Mouse (Mus musculus) adrenal gland (tissue): ENCODE results near the gene Thbs1.

Source experiments
- intact Hi-C: fragments of 180-260 bp; cut with DNase I; formaldehyde crosslinking; loops from one replicate; pipeline ENCODE4 v1.15.1; 2025
- long read RNA-seq, 2 experiments: library from polyadenylated mRNA; unstranded; transcript quantifications; one replicate each; pipeline ENCODE4 v2.0.0; 2020; ENCODE audit warnings: borderline replicate concordance in 1 of 2; ENCODE audit not compliant: insufficient replicate concordance in 1 of 2

Thbs1 gene
- long read RNA-seq, experiment 1 = 0 reads
- long read RNA-seq, experiment 2, partial matches to known transcripts = 3 of 3 reads
- long read RNA-seq, experiment 2, other reads (novel, unspliced or antisense) = 0 of 3 reads

DNA sequence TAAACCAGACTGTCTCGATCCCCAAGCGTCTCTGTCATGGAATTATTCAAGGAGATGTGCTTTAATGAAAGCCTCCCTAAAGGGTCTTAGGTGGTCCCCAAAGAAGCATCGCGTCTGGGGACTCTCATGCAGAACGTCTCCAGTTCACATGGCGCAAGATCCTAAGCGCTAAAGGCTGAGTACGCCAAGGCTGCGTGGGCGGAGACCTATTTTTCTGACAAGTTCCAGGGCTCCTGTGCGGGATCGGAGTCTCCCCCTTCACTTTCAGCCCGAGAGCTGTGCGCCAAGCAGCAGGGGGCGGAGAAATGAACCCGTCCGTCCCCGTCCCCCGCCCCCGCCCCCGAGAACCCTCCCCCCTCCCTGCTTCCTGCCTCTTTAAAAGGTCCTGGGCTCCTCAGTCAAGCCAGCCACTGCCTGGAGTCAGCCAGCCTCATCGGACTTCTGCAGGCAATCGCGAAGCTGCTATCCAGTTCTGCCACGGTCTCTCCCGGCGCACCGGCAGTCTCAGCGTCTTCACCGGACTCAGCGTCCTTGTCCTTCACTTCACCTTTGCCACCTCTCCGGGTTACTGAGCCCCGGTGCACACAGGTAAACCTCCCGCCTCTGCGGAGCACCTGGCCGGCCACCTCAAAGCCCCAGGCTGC, at the start of gene Thbs1:
Gene Thbs1 (plus strand): TSS at position 389 of the 644 bp plus-strand sequence.
- intact Hi-C loops = loop anchor here (5.0 kb wide), 1 partner anchor 324 kb away; no protein-coding TSS in a partner anchor

DNA sequence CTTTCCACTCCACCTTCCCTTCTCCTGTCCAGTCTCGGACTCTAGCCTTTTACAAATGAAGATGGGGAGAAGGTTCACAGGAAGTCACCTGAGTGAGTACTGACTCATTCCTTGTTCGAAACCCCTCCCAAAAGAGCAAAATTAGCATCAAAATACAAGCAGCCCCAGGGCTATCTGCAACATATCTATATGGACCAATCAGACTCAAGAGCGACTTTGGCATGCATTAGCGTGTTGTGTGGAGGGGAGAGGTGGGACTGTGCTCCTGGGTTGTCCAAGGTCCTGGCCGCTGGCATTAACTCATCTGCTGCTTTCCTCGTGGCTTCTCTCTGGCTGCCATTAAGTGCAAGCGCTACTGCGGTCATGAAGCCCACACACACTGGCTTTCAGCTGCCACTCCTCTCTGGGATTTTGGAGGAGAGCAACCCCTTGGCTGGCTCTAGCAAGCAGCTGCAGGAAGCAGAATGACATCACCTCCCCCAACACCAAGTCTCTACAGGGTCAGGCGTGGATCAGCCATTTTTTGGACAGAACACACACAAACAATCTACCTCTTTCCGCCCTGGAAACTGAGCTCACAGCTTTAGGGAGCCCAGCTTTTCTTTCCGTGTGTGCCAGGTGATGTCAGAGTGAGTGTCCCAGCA, 47.4 kb upstream of the Thbs1 start:
- intact Hi-C loops = no loop called here

DNA sequence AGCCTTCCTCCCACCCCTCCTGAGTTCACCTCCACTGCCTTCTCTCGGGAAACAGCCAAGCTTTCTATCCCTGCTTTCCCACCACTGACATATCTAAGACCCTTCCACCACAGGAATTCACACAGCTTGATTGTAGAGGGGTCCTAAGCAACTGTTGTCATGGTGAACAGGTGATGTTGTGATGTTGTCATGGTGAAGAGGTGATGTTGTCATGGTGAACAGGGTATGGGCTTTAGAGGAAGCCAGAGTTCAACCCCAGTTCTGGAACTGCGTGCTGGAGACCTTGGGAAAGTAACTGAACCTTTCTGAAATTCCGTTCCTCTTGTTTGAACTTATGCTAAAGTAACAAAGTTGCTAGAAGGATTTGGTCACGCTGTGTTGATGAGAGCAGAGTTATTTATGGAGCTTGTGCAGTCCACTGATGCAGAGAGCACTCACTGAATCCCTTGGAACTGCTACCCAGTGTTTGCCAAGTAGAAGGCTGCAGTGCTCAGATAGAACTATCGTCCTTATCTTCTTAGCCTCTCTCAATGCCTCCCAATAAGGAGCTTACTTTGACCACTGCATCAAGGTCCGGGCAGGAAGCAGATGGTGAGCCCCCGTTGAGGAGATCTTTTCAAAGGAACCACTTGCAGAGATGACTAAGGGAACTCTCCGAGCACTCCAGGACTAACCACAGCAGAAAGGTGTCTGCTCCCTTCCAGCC, 45.5 kb upstream of the Thbs1 start:
- intact Hi-C loops = no loop called here

DNA sequence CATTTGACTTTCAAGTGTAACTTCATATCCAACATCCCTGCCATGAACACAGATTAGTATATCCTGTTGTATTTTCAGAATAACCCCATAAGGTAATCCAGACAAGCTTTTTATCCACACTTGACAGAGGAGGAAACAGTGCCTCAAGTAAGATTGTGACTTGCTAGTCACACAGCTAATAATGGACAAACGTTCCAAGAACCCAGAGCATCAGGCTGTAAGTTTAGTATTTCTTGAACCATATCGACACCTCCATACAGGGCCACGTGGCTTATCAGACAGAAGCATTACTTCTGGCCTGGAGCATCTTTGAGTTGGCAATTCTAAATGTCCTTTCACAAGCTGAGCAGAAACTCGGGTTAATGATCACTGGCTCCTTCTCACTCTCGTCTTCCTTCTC, 41.7 kb upstream of the Thbs1 start:
- intact Hi-C loops = no loop called here

DNA sequence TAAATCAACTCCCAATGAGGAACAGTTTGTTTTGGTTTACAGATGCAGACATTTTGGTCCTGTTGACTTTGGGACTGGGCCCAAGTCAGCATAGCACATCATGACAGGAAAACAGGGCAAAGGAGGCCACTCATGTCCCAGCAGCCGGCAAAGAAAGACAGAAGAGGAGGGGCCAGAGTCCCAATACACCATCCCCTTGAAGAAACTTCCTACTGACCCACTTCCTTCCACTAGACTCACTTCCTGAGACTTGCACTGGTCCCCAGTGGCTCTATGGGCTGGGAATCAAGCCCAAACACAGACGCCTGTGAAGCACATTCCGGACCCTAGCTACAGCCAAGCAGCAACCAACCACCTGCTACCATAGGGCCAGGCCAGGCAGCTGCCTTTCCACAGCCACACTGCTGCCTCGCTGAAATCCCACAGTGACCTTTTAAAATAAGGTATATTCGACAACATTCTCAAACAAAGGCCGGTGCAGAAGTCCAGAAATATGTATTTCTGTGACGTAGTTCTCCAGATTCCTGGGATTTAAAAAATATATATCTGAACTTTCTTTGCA, 38.8 kb upstream of the Thbs1 start:
- intact Hi-C loops = no loop called here

DNA sequence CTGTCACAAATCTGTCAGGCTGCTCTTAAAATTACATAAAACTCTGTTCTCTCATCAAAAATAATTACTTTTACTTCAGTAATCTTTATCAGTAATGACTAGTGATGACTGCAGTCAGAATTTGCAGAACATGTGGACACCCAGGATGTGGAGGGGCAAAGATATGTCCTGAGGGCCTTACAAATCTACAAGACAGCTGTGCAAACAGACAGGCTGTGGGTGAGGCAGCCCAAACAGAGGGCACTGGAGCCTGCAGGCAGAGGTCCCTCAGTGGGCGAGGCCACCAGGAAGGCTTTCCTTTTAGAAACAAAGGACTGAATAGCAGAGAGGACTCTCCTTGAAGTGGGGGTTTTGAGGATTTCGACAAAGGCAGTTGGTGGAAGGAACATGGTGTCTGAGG, 37.6 kb upstream of the Thbs1 start:
- intact Hi-C loops = no loop called here

DNA sequence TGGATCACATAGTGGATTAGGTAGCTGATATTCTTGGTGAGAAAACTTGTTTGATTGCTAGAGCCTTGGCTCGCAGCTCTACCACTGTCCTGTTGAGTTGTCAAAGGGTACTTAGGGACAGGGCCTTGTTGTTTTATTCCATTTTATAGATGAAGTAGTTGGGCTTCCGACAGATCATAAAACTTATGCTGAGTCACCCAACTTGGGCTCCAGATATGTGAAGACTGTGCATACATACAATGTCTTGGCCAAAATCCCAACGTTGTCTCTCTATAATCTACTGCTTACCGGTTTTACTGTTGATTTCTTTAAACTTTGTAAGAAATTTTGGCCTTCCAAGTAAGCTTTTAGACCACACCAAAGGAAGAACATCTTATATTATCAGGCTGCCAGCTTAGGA, 36.5 kb upstream of the Thbs1 start:
- intact Hi-C loops = no loop called here

DNA sequence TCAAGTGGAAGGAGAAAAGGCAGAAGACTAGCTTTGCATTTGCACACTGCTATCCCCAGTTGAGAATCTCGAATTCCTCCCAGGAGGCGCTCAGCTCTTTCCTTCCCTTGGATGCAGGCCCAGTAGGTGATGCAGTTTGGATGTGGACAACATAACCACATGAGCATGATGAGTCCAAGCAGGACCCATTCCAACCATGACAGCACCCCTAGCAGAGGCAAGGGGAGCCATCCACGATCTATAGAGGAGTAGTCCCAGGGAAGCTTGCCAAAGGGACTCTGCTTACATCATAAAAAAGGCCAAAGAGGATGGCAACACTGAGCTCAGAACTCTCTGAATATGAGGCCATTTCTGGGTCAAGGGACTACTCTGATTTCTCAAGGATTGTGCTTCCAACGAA, 32.5 kb upstream of the Thbs1 start:
- intact Hi-C loops = no loop called here

DNA sequence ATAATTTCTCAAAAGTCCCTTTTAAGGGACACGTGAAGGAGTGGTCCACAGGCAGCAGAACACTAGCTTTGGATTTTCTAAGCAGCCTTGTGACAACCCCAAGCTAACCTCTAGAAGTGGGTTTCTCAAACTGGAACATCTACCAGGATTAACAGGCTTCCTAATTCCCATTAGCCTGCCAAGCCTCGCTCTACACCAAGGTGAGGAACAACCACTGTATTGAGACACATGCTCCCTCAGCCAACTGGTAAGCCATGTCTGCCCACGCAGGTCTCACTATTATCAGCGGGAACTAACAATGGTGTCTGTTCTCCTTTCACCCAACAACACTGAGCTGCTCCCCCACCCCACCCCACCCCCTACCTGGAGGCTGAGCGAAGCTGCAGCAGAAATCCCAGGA, 30.1 kb upstream of the Thbs1 start:
- intact Hi-C loops = no loop called here

DNA sequence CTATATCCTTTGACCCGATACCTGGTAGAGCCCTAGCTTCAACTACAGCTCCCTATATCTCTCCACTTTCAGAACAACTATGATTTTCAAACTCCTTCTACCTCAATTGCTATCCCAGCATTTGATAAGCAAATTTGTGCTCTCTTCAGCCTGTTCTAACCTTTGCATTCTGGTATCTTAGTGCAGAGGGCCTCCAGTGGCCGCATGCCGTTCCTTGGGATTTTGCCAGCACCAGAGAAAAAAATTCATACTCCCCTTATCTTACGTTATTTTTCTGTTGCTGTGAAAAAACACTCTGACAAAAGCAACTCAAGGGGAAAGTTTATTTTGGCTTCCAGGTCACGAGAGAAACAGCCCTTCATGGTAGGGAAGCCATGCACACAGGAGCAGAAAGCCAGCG, 28.0 kb upstream of the Thbs1 start:
- intact Hi-C loops = no loop called here

DNA sequence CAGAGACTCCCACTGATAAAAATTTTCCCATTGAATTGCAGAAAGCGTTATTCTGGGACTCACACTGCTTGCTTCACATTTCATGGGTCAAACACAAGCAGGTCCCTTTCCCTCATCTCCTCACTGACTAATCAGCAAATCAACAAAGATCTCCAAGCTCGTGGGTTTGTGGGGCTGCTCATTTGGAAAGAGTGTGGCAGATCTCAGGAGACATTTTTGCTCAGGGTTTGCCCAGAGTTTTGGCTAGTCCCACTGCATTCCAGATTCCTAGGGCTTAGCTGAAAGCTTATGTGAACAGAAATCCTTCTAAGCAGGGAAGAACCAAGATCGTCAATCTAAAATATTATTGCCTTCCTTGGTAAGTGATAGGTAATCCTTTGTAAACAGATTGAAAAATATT, 27.0 kb upstream of the Thbs1 start:
- intact Hi-C loops = no loop called here

DNA sequence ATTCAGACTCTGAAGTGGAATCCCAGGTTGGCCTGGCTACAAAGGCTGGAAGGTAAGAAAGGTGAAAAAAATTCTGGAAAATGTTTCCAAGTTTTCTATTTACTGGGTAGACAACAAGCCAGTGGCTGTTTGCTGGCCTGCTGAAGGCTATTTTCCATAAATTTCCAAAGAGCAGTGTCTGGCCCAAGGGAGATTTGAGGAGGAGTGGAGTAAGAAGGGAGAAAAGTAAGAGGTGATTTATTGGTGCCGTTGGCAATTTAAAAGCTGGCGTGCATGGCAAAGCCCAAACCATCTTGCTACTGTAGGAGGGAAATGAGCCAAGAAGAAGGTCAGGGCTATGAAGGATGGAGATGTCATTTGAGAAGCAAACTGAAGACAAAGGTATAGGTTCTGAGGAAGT, 26.0 kb upstream of the Thbs1 start:
- intact Hi-C loops = no loop called here

DNA sequence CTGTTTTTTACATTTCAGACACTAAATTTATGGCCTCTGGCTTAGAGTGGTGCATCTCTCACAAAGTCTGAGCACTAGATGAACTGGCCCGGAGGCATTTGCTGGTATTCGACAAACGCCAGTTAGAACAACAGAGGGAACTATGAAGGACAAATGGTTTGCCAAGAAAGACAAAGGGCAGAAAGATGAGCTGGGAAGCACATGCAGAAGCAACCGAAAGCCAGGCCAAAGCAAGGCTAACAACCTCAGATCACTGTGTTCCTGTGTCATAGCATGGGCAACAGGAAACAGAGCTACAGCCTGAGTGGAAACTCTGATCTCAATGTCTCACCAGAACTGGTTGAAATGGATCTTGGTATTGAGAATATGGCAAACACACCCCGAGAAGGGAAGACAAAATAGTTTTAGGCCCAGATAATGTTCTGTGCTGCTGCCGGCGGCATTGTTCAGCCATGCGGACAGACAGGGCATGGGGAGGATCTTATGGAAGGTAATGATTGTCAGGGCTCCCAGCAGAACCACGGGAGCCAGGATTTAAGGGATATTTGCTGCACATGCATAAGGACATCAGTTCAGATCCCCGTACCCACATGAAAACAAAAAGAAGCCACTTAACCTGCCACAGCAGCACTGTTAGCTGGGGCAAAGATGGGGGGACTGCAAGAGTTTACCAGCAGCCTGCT, 24.5 kb upstream of the Thbs1 start:
- intact Hi-C loops = no loop called here

DNA sequence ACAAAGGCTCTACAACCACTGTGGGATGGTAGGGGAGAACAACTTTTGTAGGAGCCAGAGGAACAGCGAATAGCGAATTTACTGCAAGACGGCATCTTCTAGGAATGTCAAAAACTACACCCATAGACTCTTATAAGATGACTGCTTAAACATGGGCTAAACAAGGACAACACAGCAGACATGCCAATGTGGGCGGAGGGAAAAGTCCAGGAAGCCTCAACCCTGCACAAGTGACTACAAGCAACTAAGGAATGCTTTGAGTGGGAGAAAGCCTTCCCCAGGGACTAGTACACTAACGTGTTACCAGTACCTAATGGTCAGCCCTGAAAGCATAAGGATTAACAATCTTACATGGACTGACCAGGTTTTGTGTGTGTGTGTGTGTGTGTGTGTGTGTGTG, 20.4 kb upstream of the Thbs1 start:
- intact Hi-C loops = no loop called here

DNA sequence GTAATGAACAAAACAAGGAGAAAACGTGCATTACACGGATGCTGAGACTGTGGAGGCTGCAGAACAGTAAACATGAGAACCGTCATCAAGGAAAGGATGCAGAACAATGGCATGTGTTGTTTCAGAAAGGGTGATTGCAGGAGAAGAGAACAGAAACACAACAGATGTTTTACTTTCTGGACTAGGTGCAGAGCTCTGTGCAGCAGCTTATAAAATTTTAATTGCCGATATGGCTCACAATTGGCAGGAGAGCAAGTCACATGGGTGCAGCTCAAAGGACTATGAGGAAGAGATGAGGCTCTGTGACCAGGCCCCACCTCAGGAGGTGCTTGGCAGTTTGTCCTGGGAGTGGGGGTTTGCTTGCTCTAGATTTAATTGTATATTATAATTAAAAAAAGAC, 12.6 kb upstream of the Thbs1 start:
- intact Hi-C loops = no loop called here

DNA sequence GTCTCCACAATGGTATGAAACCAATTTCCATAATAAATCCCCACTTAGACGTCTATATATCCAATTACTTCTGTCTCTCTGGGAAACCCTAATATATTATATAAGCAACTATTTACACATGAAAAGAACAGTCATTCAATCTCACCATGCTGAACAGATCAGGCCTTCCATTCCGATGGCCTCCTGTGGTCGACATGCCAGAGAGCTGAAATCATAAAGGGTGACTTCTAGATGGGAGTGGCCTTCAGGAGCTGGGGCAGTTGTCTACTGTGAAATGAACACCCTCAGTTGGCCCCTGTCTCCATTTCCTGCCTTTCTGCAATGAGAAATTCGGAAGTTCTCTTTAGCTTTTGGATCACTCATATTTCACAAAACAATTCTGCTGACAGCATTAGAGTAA, 9.5 kb upstream of the Thbs1 start:
- intact Hi-C loops = no loop called here

DNA sequence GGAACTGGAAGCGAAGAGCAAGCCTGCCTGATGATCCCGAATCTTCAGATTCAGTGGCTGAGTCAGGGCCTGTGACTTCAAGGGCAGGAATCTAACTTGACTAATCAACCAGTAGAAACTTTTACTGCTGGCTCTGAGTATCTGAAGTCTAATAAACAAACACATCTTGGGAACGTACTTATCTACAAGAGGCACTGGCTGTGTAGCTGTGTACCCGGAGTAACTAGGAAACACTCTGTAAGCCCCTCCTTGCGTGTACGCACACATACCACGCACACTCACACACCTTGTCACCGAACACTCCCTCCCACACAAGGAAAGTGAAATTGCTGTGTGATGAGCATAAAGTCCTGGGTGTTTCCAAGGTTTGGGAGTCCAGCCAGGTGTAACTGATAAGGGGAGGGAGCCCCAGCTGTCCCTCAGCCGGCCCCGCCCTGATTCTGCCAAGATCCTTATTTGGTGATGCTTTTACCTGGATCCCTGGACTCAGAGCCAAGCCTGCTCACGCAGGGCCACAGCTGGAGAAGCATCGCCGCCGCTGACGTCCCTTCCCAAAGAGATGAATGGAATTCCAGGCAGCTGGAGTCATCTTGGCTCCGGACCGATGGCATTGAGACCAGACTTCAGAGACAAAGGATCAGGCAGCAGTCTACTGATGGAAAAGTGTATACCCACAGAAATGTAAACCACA, 1.3 kb upstream of the Thbs1 start:
- intact Hi-C loops = loop anchor here (5.0 kb wide), 1 partner anchor 323 kb away; no protein-coding TSS in a partner anchor

DNA sequence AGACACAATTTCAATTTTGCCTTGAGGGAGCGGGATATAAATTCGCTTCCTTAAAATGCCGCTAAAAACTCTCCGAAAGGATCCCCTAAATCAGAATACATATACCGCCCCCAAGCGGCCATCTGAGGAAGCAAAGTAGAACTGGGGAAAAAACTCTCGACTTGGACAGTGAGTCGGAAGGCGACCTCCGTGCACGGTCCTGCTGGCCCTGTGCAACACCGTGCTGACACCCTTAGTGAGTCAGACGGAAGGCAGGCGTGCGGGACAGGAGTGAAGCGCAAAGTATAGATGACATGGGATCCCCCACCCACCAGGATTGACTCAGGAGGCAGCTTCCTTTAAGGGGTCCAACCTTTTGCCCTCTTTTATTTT, 574 bp upstream of the Thbs1 start:
- intact Hi-C loops = loop anchor here (5.0 kb wide), 1 partner anchor 324 kb away; no protein-coding TSS in a partner anchor

DNA sequence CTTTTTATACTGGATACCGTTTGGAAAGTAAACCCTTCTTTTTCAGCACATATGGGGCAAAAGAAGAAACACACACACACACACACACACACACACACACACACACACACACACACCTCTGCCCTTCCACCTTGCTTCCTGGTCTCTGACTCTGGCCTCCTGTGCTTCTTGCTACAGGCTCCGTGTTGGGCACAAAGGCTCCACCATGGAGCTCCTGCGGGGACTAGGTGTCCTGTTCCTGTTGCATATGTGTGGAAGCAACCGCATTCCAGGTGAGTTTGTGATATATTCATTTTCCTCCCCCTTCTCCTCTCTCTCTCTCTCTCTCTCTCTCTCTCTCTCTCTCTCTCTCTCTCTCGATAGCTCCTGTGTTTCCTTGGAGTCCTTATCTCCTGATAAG, 762 bp downstream of the Thbs1 start:
- intact Hi-C loops = loop anchor here (5.0 kb wide), 1 partner anchor 325 kb away; no protein-coding TSS in a partner anchor

DNA sequence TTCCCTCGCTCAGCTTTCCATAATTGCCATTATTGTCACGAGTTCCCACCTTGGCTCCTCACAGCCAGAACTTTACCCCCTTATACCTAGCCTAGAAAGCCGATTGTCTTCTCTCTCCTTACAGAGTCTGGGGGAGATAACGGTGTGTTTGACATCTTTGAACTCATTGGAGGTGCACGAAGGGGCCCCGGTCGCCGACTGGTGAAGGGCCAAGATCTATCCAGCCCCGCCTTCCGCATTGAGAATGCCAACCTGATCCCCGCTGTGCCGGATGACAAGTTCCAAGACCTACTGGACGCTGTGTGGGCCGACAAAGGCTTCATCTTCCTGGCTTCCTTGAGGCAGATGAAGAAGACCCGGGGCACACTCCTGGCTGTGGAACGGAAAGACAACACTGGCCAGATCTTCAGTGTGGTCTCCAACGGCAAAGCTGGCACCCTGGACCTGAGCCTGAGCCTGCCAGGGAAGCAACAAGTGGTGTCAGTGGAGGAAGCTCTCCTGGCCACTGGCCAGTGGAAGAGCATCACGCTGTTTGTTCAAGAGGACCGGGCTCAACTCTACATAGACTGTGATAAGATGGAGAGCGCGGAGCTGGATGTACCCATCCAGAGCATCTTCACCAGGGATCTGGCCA, 1.3 kb downstream of the Thbs1 start:
- intact Hi-C loops = loop anchor here (5.0 kb wide), 1 partner anchor 326 kb away; no protein-coding TSS in a partner anchor
